ENCODE assay signal across 8 mouse cellular contexts in the genomic region with DNA sequence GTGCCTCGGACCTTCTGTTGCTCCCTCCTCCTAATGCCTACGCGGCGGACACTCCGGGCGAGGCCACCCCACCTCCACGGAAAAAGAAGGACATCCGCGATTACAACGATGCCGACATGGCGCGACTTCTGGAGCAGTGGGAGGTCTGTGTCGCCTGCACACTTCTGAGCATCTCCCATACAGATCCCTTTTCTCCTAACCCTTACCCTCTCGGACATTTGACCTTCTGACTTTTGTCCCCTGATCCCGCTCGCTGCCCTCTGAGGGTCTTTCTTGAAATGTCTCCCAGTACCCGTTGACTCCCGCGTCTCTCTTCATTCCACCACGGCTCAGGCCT. TPM values are rescaled to one million over a fixed set of nuclear protein-coding genes. Genes with fewer than 3 reads are reported as not detected.
DNase-seq lines count a peak whose midpoint lies in the region; ATAC-seq and TF ChIP-seq lines count a peak whose summit lies in the region.

No protein-coding gene starts in this region.

- no peak for TF ChIP-seq POLR2A in kidney, adult 2 months (IDR thresholded peaks at IDR 0.05; ENCODE audit: low read depth, low read length)
- no peak for TF ChIP-seq POLR2A in bone marrow, adult 2 months (IDR thresholded peaks at IDR 0.05; ENCODE audit: borderline replicate concordance, control insufficient read depth, low read depth, low read length)

- ATAC-seq in hindbrain, postnatal 0 days: no peak
- ATAC-seq in midbrain, embryonic 15.5 days (replicated peaks): peak; percentile 76

- no peaks in the 10 kb centered on the region for H3K27me3 ChIP-seq in kidney, adult 2 months (replicated peaks; ENCODE audit: control insufficient read depth, insufficient read depth, low read length)
- no peaks in the 10 kb centered on the region for H3K27me3 ChIP-seq in hindbrain, postnatal 0 days (ENCODE audit: insufficient read depth, low read length)
- no peaks in the 10 kb centered on the region for H3K27me3 ChIP-seq in midbrain, embryonic 15.5 days (replicated peaks)

- DNase-seq in kidney, adult 2 months: no peak
- no peak for DNase-seq in kidney, adult 18-20 months
- DNase-seq in hindbrain, postnatal 0 days (ENCODE audit: low spot score): no peak
- DNase-seq in ovary, postnatal 36 days (ENCODE audit: low spot score): no peak
- no peak for DNase-seq in ovary, postnatal 10 days (ENCODE audit: low spot score)
- DNase-seq in spleen, adult 18-20 months: no peak

- peak overlapping the region; percentile 71 for H3K9ac ChIP-seq in hindbrain, postnatal 0 days (replicated peaks; ENCODE audit: low read length)
- H3K9ac ChIP-seq in midbrain, embryonic 15.5 days: peak overlapping the region; percentile 71

- H3K9me3 ChIP-seq in hindbrain, postnatal 0 days (ENCODE audit: low read length): no peaks in the 10 kb centered on the region
- no peaks in the 10 kb centered on the region for H3K9me3 ChIP-seq in midbrain, embryonic 15.5 days

- peaks cover 1% of the 10 kb centered on the region; the same call in 1 of the 2 replicates for H3K36me3 ChIP-seq in kidney, adult 2 months (ENCODE audit: control insufficient read depth, insufficient read depth, low read length)
- H3K36me3 ChIP-seq in hindbrain, postnatal 0 days (ENCODE audit: insufficient read depth, low read length): 0 out of 2 replicates have a peak, but pooled peaks cover 5% of the 10 kb centered on the region
- 0 out of 2 replicates have a peak, but pooled peaks cover 6% of the 10 kb centered on the region for H3K36me3 ChIP-seq in midbrain, embryonic 15.5 days (replicated peaks)

- peak overlapping the region; percentile 87 for H3K4me3 ChIP-seq in kidney, adult 2 months (ENCODE audit: insufficient read depth, low read depth, low read length)
- peak overlapping the region; percentile 92 for H3K4me3 ChIP-seq in bone marrow, adult 2 months (replicated peaks; ENCODE audit: control insufficient read depth, low read depth, low read length)
- H3K4me3 ChIP-seq in hindbrain, postnatal 0 days (ENCODE audit: low read length): peak overlapping the region; percentile 60
- H3K4me3 ChIP-seq in midbrain, embryonic 15.5 days: peak overlapping the region; percentile 61

- H3K4me1 ChIP-seq in kidney, adult 2 months (ENCODE audit: control insufficient read depth, insufficient read depth, low read length): peaks cover 8% of the 10 kb centered on the region; the same call in 1 of the 2 replicates
- H3K4me1 ChIP-seq in bone marrow, adult 2 months (ENCODE audit: control insufficient read depth, insufficient read depth, low read length): no peaks in the 10 kb centered on the region; the same call in 1 of the 2 replicates
- peaks cover 12% of the 10 kb centered on the region for H3K4me1 ChIP-seq in hindbrain, postnatal 0 days (ENCODE audit: insufficient read depth, low read length)
- peaks cover 29% of the 10 kb centered on the region for H3K4me1 ChIP-seq in midbrain, embryonic 15.5 days

- WGBS in kidney, adult 2 months: under 1% methylated on average over 21 of the region's 21 CpGs
- under 1% methylated on average over 21 of the region's 21 CpGs for WGBS in bone marrow, adult 2 months
- WGBS in hindbrain, postnatal 0 days: under 1% methylated on average over 21 of the region's 21 CpGs
- under 1% methylated on average over 18 of the region's 21 CpGs for WGBS in midbrain, embryonic 15.5 days

- peak overlapping the region; percentile 71 for H3K4me2 ChIP-seq in hindbrain, postnatal 0 days (ENCODE audit: low read depth, low read length)
- H3K4me2 ChIP-seq in midbrain, embryonic 15.5 days: peak overlapping the region; percentile 75

- no peak for TF ChIP-seq CTCF in kidney, adult 2 months (conservative IDR thresholded peaks at IDR 0.05; ENCODE audit: insufficient read depth, insufficient read length, low read depth, low read length)
- no peak for TF ChIP-seq CTCF in bone marrow, adult 2 months (IDR thresholded peaks at IDR 0.05; ENCODE audit: control insufficient read depth, insufficient read depth, low read length)
- TF ChIP-seq CTCF in hindbrain, postnatal 0 days (IDR thresholded peaks at IDR 0.05; ENCODE audit: low read depth): no peak

- peak overlapping the region; percentile 40; the same call in 1 of the 2 replicates for H3K27ac ChIP-seq in kidney, adult 2 months (ENCODE audit: insufficient read depth, low read depth, low read length)
- H3K27ac ChIP-seq in bone marrow, adult 2 months (ENCODE audit: control insufficient read depth, insufficient read depth, low read depth, low read length, poor library complexity): peak overlapping the region; percentile 89
- H3K27ac ChIP-seq in hindbrain, postnatal 0 days: peak overlapping the region; percentile 88
- peak overlapping the region; percentile 90 for H3K27ac ChIP-seq in midbrain, embryonic 15.5 days

RNA-seq across cellular contexts. Expression of a gene that starts 8.0 kb away (rescaled TPM):
- 11.5 and 15.1 TPM in 2 replicates for polyA plus RNA-seq in kidney, adult 2 months (2012; rRNA removed)
- polyA plus RNA-seq in bone marrow, adult 2 months (2011; ENCODE audit: insufficient read depth, insufficient read length, low replicate concordance, missing spikeins): 17.4 and 32.0 TPM in 2 replicates
- total RNA-seq in hindbrain, postnatal 0 days (2014; rRNA removed): 20.4 and 24.4 TPM in 2 replicates
- 83.8 and 86.5 TPM in 2 replicates for polyA plus RNA-seq in hindbrain, postnatal 0 days (2015; fragmentation: Nextera tagmentation; extraction: Ambion mirVana)
- polyA plus RNA-seq in midbrain, embryonic 15.5 days (2015; fragmentation: Nextera tagmentation; extraction: Ambion mirVana): 64.7 and 67.1 TPM in 2 replicates

RNA-seq across cellular contexts. Expression of a gene that starts 8.2 kb away (rescaled TPM):
- 9.2 and 11.1 TPM in 2 replicates for polyA plus RNA-seq in kidney, adult 2 months (2012; rRNA removed)
- polyA plus RNA-seq in bone marrow, adult 2 months (2011; ENCODE audit: insufficient read depth, insufficient read length, low replicate concordance, missing spikeins): 10.5 and 11.5 TPM in 2 replicates
- total RNA-seq in hindbrain, postnatal 0 days (2014; rRNA removed): 54.0 and 65.7 TPM in 2 replicates
- 8.7 and 9.1 TPM in 2 replicates for polyA plus RNA-seq in hindbrain, postnatal 0 days (2015; fragmentation: Nextera tagmentation; extraction: Ambion mirVana)
- 10.1 and 12.1 TPM in 2 replicates for polyA plus RNA-seq in midbrain, embryonic 15.5 days (2015; fragmentation: Nextera tagmentation; extraction: Ambion mirVana)

Comparison
In these comparisons a context has a peak if more than half of its experiments do, and no peak if none do; other contexts are left out.
1. H3K27ac ChIP-seq: peak in every context shown above with its lines; median percentile 90 in midbrain, embryonic 15.5 days; 89 in bone marrow, adult 2 months; 88 in hindbrain, postnatal 0 days; 40 in kidney, adult 2 months.